Mouse (Mus musculus) left cerebral cortex, adult 9 months (tissue): Measurements from ENCODE around the gene Gm17727.
A peak's percentile ranks its signal among the peaks of the same experiment; 100 is the strongest.
"Not testable (repeated sequence)": the region's sequence is repeated elsewhere in the genome, so short reads cannot be mapped to it uniquely, and the experiment has no call there.

Experiments used
- DNase-seq, 2 experiments: peaks; one replicate each; pipeline ENCODE4 v3.0.0; 2022; ENCODE audit warnings: low spot score in 2 of 2

Gm17727 gene

GRCm38 (mm10) chr9:35778009-35778408 lies at the start of gene Gm17727:
Gm17727 (minus strand) TSS chr9:35778109.
- no peak for DNase-seq

DNA sequence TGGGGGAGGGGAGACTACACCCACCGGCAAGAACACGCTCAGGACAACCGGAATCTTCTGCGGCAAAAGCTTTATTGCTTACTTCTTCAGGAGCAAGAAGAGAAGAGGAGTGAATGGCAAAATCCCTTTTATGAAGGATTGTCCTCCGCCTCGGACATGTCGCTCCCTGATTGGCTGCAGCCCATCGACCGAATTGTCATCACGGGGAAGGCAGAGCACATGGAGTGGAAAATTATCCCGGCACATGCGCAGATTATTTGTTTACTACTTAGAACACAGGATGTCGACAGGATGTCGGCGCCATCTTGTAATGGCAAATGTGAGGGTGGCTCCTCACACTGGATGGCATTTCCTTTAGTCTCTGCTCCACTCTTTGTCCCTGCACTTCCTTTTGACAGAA lies 40.0 kb upstream of the Gm17727 start:
- not testable (repeated sequence) for DNase-seq

GRCm38 (mm10) chr9:35798146-35798545 lies 20.2 kb upstream of the Gm17727 start:
- no peak for DNase-seq

DNA sequence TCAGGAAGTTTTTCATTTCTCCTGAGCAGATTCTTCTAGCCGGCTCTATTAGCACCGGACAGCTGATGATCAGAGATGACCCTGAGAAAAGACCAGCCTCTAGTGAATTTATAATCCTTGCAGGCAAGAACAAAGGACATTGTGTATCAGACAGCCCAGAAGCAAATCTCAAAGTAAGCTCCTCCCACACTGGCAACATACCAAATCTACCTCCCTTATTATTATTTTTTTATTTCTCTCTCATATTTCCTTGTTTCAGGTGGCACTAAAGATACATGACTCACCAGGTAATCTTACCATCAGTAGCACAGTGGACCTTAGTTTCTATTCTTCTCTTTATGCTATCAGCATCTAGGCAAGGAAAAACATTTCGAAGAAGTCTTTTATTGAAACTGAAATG lies 12.1 kb upstream of the Gm17727 start, which contains the start of the genes Gm27235 and D730048I06Rik:
TSS of gene Gm27235 (minus strand) at position 101 of the 400 bp plus-strand sequence.
TSS of gene D730048I06Rik (minus strand) at position 112 of the 400 bp plus-strand sequence.
- no peak for DNase-seq

DNA sequence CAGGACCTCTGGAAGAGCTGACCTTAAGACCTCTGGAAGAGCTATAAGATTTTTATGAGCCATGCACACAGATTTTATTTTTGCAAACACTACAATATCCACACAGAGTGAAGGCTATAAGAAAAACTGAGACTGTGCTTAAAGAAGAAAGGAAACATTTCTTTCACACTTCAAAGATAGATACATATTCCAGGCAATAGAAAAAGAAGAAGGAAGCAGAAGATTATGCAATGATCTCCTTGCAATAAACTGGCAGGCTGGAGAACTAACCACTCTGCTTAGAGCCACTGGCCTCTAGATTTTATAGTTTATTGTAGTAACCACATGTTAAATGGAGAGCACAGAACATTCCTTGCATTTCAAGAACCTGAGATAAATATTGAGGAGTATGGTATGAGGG lies 21.1 kb downstream of the Gm17727 start:
- peak in 1 of 2 experiments; percentile 0 for DNase-seq

GRCm38 (mm10) chr9:35740749-35741148 lies 37.2 kb downstream of the Gm17727 start, which contains the start of gene Gm17677:
Gm17677 (plus strand) TSS chr9:35741049.
- no peak for DNase-seq
